Mouse (Mus musculus) limb, embryonic 14.5 days (tissue): ENCODE measurements around the gene Dhx29. TPM values are rescaled to one million over a fixed set of nuclear protein-coding genes. Genes with fewer than 3 reads are reported as not detected.
A peak's percentile ranks its signal among the peaks of the same experiment; 100 is the strongest.

Experiments used
- ATAC-seq: fragments of 200-750 bp; cut with Nextera tagmentation; 2 replicates; pipeline ENCODE4 v1.8.0; 2017; ENCODE audit warnings: low read depth, moderate number of reproducible peaks, moderate TSS enrichment; ENCODE audit not compliant: low FRiP score
- DNase-seq: peaks from one replicate; pipeline ENCODE4 v3.0.0-alpha.2; 2015; ENCODE audit warnings: low spot score
- H3K27ac ChIP-seq: fragments of 300-500 bp; sonication (generic); replicated peaks from 2 replicates; pipeline ENCODE4 v1.5.1; 2014; ENCODE audit warnings: low read depth, mild to moderate bottlenecking, low read length, moderate library complexity, mixed read lengths
- H3K27me3 ChIP-seq: fragments of 300-500 bp; sonication (generic); 2 replicates; pipeline ENCODE4 v1.6.1; 2014; ENCODE audit warnings: low read length, mixed read lengths; ENCODE audit not compliant: control insufficient read depth, insufficient read depth
- H3K36me3 ChIP-seq: fragments of 300-500 bp; sonication (generic); 2 replicates; pipeline ENCODE4 v1.6.1; 2014; ENCODE audit warnings: mild to moderate bottlenecking, low read length, moderate library complexity, mixed read lengths; ENCODE audit not compliant: control insufficient read depth, insufficient read depth
- H3K4me1 ChIP-seq: fragments of 300-500 bp; sonication (generic); 2 replicates; pipeline ENCODE4 v1.6.1; 2014; ENCODE audit warnings: antibody characterized with exemption, low read length, mixed read lengths; ENCODE audit not compliant: control insufficient read depth, insufficient read depth
- H3K4me2 ChIP-seq: fragments of 300-500 bp; sonication (generic); replicated peaks from 2 replicates; pipeline ENCODE4 v1.6.1; 2014; ENCODE audit warnings: low read depth, mild to moderate bottlenecking, low read length, moderate library complexity; ENCODE audit not compliant: severe bottlenecking
- H3K4me3 ChIP-seq: fragments of 300-500 bp; sonication (generic); replicated peaks from 2 replicates; pipeline ENCODE4 v1.5.1; 2014; ENCODE audit warnings: low read length
- H3K9ac ChIP-seq: fragments of 300-500 bp; sonication (generic); 2 replicates; pipeline ENCODE4 v1.6.1; 2014; ENCODE audit warnings: mild to moderate bottlenecking, low read depth, low read length, moderate library complexity; ENCODE audit not compliant: severe bottlenecking
- H3K9me3 ChIP-seq: fragments of 300-500 bp; sonication (generic); 2 replicates; pipeline ENCODE4 v1.6.1; 2016; ENCODE audit warnings: low read length; ENCODE audit not compliant: control insufficient read depth
- POLR2A ChIP-seq: fragments of 200-500 bp; IDR thresholded peaks from 2 replicates; pipeline ENCODE4 v1.8.0; 2012; ENCODE audit warnings: inconsistent platforms, mild to moderate bottlenecking, moderate library complexity, borderline replicate concordance; ENCODE audit not compliant: insufficient read depth, insufficient read length; ENCODE audit errors: extremely low read depth
- WGBS: fragments of 180-500 bp; shearing (Covaris S2); extraction: QIAGEN DNeasy Blood & Tissue Kit; methylation state at CpG from one replicate; pipeline ENCODE4 v1.1.7; 2014; 5-methylcytosine and 5-hydroxymethylcytosine counted together
- polyA plus RNA-seq, 2 experiments: library from polyadenylated mRNA; depleted of rRNA in 1 of 2; stranded (reverse) in 1 of 2; unstranded in 1 of 2; fragments of >200 nt; fragmentation: Nextera tagmentation in 1 of 2; extraction: Ambion mirVana in 1 of 2; gene quantifications; 2 replicates each; pipeline versions ENCODE4 v1.2.1 to v1.2.3; 2012 to 2014

The Dhx29 gene
- polyA plus RNA-seq, 2 experiments: 13.2 to 20.5 TPM

GRCm38 (mm10) chr13:112928038-112928668, 899 bp downstream of the Dhx29 start:
- WGBS: 5% methylated on average over 8 of the region's 8 CpGs
- ATAC-seq: no peak
- H3K4me1 ChIP-seq: peaks cover 14% of the 10 kb centered on the region
- H3K27ac ChIP-seq: peak overlapping the region; percentile 74
- peaks cover 22% of the 10 kb centered on the region for H3K36me3 ChIP-seq
- no peak for TF ChIP-seq POLR2A
- no peaks in the 10 kb centered on the region for H3K9me3 ChIP-seq
- H3K4me2 ChIP-seq: peak overlapping the region; percentile 81
- H3K4me3 ChIP-seq: peak overlapping the region; percentile 80
- no peaks in the 10 kb centered on the region for H3K27me3 ChIP-seq
- DNase-seq: no peak
- H3K9ac ChIP-seq: peak overlapping the region; percentile 78

- DNase-seq (no peak), ATAC-seq (no peak)
- Histone ChIP-seq H3K9me3 (no peaks in the 10 kb centered on the region), H3K4me3 (no peak overlapping the region), H3K36me3 (peaks cover 48% of the 10 kb centered on the region), H3K27me3 (no peaks in the 10 kb centered on the region), H3K27ac (no peak overlapping the region), H3K4me1 (no peaks in the 10 kb centered on the region), H3K4me2 (no peak overlapping the region), H3K9ac (no peak overlapping the region)
- no peak for TF ChIP-seq POLR2A
- WGBS: 93% methylated on average over 8 of the region's 8 CpGs
These were observed 10.9 kb downstream of the Dhx29 start for GRCm38 (mm10) chr13:112938130-112938529.

- Histone ChIP-seq H3K4me1 (no peaks in the 10 kb centered on the region), H3K9me3 (no peaks in the 10 kb centered on the region), H3K27ac (no peak overlapping the region), H3K4me2 (no peak overlapping the region), H3K9ac (no peak overlapping the region), H3K27me3 (no peaks in the 10 kb centered on the region), H3K36me3 (peaks cover 65% of the 10 kb centered on the region), H3K4me3 (no peak overlapping the region)
- WGBS: 58% methylated on average over 15 of the region's 15 CpGs
- TF ChIP-seq POLR2A: no peak
- ATAC-seq (no peak), DNase-seq (no peak)
These were observed 14.7 kb downstream of the Dhx29 start for GRCm38 (mm10) chr13:112941879-112942330.

DNA sequence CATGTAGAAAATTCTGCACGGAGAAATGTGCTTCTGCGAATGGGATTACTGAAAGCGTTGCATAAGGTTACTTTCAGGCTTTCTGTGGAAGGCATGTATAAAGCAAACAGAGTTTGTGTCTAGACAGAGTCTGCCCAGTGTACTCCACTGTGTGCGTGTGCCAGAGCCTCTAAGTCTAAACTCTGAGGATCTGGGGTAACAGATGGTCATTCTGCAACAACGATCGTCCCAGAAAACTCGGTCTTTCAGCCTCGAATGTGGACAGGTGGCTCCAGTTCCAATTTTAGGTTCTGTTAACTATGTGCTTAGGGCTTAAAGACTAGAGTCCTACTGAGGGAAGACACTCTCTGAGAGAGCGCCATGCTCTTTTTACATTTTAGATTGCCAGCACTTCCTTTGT, 18.1 kb downstream of the Dhx29 start:
- DNase-seq (no peak), ATAC-seq (no peak)
- H3K27me3 ChIP-seq: no peaks in the 10 kb centered on the region
- no peak overlapping the region for H3K9ac ChIP-seq
- no peak for TF ChIP-seq POLR2A
- H3K36me3 ChIP-seq: peaks cover 78% of the 10 kb centered on the region
- H3K27ac ChIP-seq: no peak overlapping the region
- no peaks in the 10 kb centered on the region for H3K9me3 ChIP-seq
- H3K4me2 ChIP-seq: no peak overlapping the region
- H3K4me1 ChIP-seq: no peaks in the 10 kb centered on the region
- WGBS: 96% methylated on average over 9 of the region's 9 CpGs
- H3K4me3 ChIP-seq: no peak overlapping the region

DNA sequence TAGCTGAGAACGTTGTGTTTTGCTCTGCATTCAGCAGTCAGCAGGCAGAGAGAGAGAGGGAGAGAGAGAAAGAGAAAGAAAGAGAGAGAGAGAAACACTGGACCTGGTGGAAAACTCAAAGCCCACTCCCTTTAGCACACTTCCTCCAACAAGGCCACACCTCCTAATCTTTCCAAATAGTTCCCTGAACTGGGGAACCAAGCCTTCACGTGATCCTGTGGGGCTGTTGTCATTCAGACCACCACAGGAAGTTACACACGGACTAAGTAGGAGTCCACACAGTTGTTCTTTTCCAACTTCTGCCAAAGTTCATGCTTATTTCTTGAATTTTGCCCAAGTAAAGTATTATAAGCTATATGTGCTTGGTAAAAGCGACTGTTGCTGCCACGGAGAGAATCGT, 18.6 kb downstream of the Dhx29 start:
- Histone ChIP-seq H3K4me2 (no peak overlapping the region), H3K4me3 (no peak overlapping the region), H3K9me3 (no peaks in the 10 kb centered on the region), H3K27me3 (no peaks in the 10 kb centered on the region), H3K4me1 (no peaks in the 10 kb centered on the region), H3K27ac (no peak overlapping the region), H3K36me3 (peaks cover 83% of the 10 kb centered on the region), H3K9ac (no peak overlapping the region)
- 89% methylated on average over 6 of the region's 6 CpGs for WGBS
- DNase-seq: no peak
- no peak for ATAC-seq
- no peak for TF ChIP-seq POLR2A
